Mouse (Mus musculus) cerebellum, adult 11-12 months (tissue): Measurements from ENCODE around the gene Nfkbil1.

Experiments used
- DNase-seq: peaks from one replicate; pipeline ENCODE4 v3.0.0; 2022

Nfkbil1 gene

DNA sequence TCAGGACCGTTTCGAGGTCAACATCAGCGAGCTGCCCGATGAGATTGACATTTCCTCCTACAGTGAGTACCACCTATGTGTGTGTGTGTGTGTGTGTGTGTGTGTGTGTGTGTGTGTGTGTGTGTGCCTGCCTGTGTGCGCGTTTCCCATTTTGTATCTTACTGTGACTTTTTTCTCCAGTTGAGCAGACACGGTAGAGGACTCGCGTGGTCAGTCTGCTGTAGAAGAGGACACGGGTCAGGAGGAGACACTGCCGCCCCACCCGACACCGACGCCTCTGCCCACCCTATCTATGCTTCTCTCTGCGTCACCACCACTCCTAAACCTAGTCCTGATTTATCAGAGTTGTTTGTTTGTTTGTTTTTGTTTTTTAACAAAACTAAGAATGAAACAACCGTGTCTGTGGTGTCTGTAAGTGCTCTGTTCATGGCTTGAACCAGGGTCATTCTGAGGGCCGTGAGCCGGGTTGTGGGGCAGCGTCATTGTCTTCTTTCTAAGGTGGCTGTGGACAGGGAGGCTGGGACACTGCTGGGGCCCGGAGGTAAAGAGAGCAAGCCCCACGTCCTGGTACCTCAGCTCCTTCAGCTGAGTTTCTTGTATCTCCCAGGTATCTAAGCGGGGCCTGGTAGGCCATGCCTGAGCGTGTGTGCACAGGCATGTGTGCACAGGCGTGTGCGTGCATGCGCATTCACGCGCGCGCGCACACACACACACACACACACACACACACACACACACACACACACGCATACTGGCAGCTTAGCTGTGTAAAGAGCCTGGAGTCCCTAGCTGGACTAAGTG, 17.9 kb upstream of the Nfkbil1 start:
- DNase-seq: no peak

DNA sequence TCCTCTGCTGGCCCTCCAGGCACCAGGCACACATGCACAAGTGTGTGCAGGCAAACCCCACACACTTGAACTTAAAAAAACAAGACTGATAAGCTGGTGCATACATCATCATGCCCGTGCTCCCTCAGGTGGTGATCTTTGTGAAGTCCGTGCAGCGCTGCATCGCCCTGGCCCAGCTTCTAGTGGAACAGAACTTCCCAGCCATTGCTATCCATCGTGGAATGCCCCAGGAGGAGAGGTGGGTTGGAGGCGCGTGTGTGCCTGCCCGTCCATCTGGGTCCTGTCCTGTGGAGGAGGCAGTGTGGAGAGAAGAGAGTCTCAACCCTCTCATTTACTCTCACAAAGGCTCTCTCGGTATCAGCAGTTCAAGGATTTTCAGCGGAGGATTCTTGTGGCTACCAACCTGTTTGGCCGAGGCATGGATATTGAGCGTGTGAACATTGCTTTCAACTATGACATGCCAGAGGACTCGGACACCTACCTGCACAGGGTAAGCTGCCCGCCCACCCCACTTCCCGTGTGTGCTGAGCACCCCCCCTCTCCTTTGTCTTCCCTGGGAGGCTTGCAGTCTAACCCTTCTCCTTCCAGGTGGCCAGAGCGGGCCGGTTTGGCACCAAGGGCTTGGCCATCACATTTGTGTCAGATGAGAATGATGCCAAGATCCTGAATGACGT, 17.2 kb upstream of the Nfkbil1 start:
- peak; percentile 37 for DNase-seq

DNA sequence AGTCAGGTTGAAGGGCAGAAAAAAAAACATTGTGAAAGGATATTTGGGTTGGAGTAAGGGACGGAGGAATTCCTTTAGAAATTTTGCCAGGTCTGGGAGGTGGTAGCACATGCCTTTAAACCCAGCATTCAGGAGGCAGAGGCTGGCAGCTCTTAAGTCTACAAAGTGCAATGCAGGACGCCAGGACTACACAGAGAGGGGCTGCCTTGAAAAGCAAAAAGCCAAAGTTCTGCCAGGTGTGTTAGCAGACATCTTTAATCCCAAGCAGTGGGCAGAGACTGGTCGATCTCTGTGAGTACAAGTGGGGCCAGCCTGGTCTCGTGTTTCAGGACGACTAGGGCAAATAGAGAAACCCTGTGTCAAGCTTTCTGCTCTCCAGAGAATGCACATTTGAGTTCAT, 16.4 kb upstream of the Nfkbil1 start:
- DNase-seq: no peak

DNA sequence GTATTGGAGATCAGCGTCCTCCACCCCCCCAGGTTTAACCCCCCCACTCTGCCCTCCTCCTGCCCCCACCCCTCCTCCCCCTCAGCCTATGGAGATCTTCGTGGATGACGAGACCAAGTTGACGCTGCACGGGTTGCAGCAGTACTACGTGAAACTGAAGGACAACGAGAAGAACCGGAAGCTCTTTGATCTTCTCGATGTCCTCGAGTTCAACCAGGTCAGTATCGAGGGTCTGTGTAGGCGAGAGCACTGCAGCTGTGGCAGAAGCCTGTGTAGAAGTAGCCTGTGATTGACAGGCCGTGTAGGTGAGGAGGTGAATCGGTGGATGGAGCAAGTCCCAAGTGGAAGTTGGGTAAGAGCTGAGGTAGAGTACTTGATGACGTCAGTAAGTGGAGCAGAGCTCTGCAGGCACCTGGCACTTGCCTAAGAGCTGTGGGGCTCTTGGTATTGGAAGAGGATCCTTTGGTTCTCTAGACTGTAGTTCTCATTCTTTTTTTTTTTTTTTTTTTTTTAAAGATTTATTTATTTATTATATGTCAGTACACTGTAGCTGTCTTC, 15.6 kb upstream of the Nfkbil1 start:
- peak; percentile 40 for DNase-seq

DNA sequence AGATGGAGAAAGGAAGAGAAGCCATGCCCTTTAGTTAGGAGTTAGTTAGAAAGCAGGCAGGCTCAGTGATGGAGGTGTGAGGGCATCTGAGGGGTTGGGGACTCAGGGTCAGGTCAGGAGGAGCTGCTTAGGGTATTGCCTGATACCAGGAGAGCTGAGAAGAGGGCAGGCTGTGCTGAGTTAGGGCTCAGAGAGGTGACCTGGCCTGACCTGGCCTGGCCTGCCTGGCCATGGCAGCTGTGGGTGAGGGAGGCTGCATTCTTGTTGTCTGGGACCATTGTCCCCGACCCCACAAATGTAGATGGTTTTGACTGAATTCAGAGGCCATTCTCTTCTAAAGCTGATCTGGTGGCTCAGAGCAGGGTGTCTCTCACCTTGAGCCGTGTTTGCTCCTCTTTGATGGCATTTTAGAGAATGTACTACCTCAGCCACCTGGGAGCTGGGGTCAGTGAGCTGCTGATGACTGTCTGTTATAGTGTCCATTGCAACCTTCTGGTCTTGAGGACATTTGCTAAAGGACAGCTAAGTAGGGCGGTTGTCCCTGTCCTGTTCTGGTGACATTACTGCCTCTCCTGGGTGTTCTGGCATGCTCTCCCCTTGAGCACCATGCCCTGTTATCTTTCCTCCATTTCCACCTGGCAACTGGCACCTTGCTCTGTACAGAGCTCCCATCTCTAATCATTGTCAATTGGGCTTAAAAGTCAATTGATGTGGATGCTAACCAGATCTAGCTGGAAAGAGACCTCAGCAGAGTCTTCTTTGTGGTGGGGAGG, 14.9 kb upstream of the Nfkbil1 start:
- peak; percentile 12 for DNase-seq

DNA sequence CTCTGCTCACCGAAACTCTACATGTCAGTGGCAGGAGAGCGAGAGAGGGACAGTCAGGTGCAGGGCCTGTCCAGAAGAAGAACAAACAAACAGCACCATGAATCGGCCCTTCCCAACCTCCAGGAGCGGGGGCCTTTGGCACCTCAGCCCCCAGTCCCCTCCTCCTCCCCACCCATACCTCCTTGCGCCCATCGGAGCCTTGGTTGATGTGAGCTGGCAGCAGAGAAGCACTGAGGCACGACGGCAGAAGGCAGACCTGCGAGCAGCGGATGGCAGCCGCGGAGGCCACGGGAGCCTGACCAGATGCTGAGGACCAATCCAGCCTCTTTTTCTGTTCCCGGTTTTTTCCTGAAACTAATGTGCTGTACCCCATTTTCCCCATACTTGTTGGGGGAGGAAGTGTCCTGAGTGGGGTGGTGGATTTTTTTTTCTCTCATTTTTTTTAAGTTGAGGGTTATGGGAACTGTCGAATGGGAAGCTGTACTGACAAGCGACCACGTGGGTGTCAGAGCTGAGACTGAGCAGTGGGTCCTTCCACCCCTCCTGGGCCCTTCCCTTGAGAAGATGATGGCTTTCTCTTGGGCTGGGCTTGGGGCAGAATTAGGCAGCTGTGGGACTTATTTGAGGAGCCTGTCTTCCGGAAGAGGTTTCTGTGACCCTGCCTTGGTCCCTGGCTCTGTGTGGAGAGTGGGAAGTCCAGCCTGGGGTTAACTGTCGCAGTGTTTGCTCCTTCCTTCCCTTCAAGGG, 14.0 kb upstream of the Nfkbil1 start:
- DNase-seq: peak; percentile 12

DNA sequence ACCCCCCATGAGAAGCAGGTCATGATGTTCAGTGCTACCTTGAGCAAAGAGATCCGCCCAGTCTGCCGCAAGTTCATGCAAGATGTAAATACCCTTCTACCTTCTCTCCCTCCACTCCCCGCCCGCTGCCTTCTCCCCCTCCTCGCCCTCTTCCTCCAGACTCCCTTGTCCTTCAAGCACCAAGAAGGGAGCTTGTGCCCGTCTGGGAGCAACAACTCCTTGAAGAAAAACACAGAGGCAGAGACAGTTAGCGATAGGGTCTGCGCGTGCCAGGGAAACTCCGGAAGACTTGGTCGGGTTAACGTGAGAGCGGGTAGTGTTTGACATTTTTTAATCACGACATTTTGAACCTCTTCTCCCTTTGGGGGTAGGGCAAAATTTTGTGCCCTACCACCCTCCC, 13.4 kb upstream of the Nfkbil1 start:
- DNase-seq: peak; percentile 13

DNA sequence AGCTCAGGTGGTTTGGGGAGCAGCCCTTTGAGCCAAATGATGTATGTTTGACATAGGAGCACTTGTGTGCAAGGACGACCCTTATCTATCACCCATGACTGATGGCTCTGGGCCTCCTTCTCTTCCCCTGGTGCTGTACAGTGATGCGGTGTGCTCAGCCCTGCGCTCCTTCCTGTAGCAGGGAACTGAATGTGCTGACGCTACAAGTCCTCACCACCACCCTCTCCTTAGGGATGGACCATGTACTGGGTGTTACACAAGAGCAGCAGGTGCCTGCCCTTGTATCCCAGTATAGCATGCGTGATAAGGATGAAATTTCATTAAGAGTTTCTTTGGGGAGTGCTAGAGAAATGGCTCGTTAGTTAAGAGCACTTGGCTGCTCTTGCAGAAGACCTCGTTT, 11.6 kb upstream of the Nfkbil1 start:
- DNase-seq: peak; percentile 13

DNA sequence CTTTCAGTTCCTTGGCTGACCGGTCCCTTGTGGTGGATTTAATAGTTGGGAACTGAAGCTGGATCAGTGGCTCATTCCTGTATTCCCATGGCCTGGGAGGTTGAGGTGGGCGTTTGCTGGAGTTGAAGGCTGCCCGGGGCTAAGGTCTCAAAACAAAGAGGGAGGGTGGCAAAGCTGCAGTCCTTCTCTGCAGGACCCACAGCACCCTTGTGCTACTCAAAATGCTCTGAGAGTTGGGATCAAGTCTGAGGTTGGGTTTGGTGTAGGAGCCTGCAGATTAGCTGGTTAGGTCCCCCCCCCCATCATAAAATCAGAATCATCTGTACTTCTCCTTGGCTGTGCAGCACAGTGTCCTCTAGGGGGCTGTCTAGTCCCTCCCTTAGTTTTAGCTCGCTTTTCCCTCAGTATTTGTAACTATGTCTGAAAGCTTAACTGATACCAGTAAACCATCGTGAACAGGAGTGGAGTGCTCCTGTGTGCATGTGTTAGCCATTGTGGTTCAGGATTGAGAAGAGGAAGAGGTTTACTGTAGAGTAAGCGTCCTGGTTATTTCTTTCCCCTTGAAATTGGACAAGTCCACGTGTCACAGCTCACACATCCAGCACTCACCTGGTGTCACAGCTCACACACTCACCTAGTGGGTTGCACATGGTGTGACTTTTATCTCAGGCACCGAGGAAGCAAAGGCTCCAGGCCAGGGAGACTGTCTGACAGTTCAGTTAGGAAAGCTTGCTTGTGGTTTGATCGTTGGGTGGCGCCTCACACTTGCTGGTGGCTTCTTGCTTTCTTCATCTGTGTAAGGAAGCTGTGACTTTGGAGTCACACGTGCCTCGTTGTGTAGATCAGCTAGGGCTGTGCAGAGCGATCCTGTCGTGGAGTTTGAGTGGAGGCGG, 10.4 kb upstream of the Nfkbil1 start:
- peak; percentile 22 for DNase-seq

DNA sequence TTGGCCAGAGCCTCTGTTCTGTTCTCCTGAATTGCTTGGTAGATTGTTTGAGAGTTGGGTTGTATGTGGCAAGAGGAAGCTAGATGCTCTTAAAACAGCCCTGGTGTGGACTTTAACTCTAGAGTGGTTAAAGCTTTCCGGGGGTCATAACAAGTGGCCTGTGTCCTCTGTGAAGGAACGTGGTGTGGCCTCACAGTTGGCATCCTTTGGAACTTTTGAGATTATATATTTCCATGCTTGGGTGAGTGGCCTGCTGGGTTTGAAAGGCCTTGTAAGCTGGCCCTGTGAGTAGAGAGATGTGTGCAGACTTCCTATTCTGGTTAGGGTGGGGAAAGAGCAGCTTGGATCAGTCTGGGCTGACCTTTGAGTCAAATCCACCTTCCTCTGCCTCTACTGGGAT, 9.4 kb upstream of the Nfkbil1 start:
- peak; percentile 15 for DNase-seq

DNA sequence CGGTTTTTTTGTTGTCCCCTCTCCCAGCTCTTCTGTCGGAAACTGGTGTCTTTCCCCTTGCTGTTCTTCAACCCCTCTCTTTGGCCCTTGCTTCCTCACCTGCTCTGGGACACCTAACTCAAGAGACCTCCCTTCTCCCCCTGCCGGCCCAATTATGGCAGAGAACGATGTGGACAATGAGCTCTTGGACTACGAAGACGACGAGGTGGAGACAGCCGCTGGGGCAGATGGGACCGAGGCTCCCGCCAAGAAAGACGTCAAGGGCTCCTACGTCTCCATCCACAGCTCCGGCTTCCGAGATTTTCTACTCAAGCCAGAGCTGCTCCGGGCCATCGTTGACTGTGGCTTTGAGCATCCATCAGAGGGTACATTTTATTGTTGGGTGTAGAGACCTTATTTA, 7.5 kb upstream of the Nfkbil1 start:
- DNase-seq: peak; percentile 72

DNA sequence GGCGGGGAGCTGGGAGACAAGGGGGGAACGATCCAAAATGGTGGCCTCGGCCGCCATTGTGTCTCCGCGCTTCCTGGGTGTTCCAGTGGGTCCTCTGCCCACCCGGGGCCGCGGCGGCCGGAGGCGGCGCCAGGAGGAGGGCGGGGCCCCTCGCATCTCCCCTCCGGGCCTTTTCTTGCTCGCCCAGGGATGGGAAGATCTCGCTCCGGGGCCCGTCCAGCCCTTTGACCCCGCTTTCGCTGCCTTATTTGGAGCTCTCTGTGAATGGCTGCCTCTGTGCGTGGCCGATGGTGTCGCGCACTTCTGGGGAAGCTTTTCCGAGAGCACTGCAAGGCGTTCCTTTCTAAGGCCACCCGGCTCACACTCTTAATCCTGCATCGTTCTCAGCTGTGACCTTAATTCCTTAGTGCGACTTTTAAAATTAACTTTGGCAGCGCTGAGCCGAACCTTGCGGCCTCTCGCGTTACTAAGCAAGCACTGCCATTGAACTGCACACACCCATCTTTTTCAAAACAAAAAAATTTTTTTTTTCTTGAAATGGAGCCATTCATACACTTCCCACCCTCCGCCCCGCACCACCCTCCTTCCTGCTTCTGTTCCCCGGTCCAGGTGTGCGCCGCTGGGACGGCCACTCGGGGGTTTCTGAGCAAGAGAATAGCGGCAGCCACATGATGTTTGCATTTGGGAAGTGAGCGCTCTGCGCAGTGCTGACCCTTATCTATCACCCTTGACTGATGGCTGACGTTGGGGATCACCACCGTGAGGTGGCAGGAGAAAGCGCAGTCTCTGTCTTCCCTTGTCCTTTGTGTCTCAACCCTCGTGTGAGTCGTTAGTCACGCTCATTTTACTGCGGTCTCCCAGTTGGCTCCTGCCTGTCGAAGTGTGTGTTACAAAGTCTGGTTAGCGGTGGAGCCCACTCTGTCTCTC, 6.7 kb upstream of the Nfkbil1 start:
- DNase-seq: peak; percentile 65

DNA sequence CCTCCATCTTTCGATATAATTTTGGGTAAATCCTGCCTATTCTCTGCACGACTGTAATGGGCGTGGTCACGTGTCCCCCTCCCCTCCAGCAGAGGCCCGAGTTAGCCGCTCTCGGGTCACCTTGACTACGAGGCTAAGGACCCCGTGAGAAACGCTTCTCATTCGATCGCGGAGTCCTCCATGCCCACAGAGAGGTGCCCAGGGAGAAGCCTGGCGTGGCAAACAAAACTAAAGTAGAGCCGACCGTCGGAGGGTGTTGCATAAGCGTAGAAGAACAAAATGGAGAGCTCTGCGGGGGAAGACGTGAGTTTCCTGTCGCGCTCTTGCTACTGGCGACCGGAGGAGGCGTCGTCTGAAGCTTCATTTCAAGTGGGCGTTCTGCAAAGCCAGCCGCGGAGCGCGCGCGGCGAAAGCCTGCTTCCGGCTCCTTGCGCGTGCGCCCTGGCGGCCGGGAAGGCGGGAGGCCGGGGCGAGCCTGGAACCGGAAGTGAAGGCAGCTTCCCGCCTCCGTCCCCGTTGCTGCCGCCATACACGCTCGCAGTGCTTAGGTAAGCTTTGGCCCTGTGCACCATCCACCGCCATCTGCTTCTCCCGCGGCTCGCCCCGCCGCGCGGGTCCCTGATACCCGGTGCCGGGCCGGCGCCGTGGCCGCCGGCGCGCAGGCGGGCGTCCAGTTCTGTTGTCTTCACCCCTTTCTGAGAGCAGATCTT, 5.9 kb upstream of the Nfkbil1 start, which contains the start of gene Ddx39b:
Gene Ddx39b (plus strand): TSS at position 442 of the 710 bp plus-strand sequence.
- peak; percentile 97 for DNase-seq

DNA sequence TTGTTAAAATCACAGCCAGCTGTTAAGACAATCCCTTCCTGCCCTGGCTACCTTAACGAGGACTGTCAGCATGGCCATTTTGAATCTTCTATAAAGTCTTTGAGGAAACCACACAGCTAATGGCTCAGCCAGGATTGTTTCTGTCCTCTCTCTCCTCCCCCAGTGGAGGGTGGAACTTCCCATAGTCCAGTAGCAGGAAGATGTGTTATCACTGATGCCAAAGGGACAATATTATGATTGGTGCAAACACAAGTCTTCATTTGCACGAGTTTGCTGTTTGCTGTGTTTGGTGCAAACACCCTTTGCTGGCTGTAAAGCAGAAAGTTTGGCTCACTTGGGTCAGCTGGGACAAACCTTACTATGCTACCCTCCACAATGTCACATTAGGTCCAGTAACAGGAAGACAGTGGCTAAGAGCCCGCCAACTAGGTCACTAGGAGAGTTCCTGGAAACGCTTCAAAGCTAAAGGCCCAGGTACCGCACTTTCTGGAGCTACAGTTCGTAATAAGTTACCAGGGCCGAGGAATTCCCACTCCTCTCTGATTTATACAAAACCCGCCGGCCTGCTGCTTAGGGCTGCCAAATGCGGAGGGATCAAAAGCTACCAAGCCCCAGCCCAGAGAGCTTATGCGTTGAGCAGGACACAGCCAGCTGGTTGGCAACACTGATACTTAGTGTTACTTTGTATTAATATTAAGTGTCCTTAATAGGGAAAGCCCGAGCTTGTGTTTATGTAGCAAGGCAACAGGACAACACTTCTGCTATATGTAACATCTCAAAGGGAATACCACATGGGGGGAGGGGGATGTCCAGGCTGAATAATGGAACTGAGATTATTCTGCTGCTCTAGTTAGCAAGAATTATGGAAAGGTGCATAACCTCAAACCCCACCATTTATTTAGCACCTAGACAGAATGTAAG, 5.1 kb upstream of the Nfkbil1 start:
- peak; percentile 68 for DNase-seq

DNA sequence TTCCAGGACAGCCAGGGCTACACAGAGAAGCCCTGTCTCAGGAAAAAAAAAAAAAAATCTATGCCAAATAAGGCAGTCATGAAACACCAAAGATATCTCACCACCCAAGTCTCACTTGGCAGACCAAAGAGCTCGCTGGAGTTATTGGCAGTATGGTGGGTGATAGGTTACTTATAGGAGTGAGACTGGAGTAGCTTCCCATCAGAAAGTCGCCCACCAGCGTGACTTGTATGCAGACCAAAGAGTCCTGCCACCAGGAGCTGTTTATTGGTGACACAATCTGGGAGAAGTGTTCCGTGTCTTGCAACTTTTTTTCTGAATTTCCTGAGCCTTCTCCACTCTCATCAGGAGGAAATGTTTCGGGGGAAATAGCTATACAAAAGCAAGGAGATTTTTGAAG, 4.1 kb upstream of the Nfkbil1 start:
- peak; percentile 57 for DNase-seq

DNA sequence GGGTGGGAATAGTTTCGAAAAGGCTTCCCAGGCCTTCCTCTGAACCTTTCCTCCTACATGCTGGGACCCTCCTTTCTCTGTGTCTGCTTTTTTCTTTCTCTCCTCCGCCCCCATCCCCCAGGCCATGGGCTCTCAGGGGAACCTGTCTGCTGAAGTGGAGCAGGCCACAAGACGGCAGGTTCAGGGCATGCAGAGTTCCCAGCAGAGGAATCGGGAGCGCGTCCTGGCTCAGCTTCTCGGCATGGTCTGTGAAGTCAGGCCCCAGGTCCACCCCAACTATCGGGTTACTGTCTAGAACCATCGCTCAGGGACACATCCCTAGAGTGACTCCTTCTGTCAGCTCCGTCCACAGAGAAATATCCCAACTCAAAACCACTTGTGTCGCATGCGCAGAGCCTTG, 1.9 kb upstream of the Nfkbil1 start:
- DNase-seq: peak; percentile 64

DNA sequence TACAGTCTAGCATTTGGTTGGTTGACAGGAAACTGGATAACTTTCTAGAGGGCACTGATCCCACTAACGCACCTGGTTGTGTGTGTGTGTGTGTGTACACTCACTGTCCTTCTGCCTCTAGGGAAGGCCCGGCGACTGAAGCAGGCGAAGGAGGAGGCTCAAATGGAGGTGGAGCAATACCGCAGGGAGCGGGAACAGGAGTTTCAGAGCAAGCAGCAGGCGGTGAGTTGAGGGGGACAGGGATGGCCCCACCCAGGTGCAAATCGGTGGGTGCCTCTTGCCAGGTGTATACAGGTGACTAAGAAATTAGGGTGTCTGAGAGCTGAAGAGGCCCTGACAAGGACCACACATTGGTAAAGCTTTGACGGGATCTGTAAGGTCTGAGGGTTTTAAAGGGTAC, 1.4 kb upstream of the Nfkbil1 start:
- peak; percentile 71 for DNase-seq

DNA sequence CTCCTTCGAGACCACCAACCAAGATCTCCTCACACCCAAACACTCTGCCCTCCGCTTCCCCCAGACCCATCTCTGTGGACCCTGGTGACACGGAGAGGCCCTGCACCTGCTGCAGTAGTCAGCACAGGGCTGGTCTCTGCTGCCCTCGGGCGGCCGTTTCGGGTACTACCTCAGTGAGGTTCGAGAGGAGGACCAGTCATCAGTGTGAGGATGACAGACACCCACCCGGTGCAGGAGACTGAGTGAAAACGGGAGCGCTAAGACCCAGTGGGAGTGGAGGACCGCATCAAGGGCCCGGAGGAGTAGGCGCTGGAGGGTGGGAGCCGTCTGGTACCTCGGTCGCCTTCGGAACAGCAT, 776 bp upstream of the Nfkbil1 start:
- DNase-seq: peak; percentile 97

DNA sequence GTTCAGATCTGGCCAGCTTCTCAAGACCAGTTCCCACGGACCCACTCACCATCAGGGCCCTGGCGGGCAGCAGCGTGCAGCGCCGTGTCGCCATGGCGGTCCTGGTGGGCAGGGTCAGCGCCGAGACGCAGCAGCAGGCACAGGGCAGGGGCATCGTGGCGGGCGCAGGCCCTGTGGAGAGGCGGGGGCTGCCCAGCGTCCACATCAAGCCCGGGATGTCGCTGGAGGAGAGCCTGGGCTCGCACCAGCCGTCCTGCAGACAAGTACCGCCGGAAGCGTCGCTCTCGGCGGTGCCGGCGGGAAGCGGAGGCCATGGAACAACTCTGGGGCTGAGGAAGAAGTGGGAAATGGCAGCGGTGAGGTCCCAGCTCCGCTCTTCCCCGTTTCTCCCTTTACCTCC, 689 bp downstream of the Nfkbil1 start:
- peak; percentile 68 for DNase-seq
